Mouse (Mus musculus) kidney, adult 18-20 months (tissue): ENCODE measurements around the gene Kiz.

Experiments used
- DNase-seq: peaks from one replicate; pipeline ENCODE4 v3.0.0; 2021

Gene Kiz

GRCm38 (mm10) chr2:146985807-146986206 lies 130.1 kb downstream of the Kiz start:
- no peak for DNase-seq

GRCm38 (mm10) chr2:146986429-146986828 lies 130.8 kb downstream of the Kiz start:
- no peak for DNase-seq

- DNase-seq, result no peak
Observed at GRCm38 (mm10) chr2:147007265-147007664, 151.6 kb downstream of the Kiz start.

DNA sequence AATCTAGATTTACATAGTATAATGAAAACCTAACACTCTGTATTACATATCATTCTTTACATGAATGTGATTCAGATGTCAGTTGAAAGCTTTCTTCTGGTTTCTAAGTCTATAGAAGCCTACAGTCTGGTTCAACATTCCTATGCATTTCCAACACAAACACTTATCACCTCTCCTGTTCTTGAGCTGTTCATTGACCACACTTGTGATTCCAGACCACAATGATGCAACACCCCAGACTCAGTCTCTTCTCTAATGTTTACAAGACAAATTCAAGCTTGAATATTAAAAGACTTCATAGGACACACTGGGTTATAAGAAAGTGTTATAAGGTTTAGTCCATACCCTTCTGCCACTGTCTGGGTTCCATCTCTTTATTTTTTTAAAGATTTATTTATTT lies 153.4 kb downstream of the Kiz start:
- DNase-seq, result no peak

DNA sequence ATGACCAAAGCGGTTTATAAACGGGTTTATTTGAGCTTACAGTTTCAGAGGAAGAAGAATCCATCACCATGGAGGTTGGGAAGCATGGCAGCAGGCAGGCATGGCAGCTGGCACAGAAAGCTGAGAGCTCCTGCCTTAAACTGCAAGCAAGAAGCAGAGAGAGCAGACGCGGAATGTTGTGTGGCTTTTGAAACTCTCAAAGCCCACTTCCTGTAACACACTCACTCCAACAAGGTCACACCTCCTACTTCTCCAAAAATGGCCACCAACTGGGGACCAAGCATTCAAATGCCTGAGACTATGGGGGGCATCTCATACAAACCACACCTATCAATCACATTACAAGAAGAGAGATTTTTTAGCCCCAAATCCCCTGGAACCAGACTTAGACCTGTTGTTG lies 154.5 kb downstream of the Kiz start:
- DNase-seq, result no peak

DNA sequence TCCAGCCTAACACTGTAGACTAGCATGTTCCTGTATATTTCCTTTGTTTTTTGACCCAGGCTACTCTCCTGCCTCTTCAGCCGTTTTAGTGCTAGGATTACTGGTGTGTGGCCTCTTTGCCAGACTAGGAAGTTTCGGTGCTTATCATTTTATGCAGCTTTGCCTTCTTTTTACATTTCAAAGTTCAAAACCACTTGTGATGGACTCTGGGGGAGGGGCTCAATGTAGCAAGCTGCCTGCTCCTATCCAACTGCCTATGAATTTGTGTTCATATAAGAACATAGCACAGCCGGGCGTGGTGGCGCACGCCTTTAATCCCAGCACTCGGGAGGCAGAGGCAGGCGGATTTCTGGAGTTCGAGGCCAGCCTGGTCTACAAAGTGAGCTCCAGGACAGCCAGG lies 155.3 kb downstream of the Kiz start:
- no peak for DNase-seq

DNA sequence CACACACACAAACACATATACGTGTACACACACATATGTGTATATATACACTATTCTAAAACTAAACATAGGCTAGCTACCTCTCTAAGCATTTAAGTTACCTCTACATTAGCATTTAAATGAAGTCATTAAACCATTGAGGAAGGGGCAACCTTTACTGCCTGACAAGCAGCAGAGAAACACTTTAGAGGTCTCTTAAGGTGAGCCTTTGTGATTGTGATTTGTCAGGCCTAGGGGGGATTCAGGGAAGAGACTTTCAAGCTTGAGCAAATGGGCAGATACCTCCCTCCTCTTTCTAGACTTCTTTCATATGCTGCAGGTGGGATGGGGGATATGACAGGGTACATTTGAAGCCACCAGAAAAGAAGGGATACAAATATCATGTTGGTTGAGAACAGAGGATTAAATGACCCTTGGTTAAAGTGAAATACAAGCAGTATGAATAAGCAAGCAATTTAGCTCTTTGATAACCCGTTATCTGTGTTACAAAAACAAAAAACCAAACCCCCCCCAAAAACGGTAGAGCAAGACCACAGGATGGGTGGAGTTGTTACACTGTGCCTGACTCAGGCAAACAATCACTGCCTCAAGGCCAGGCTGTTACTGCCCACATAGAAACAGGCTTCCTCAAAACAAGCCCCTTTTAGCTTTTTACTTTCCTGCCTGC lies 155.9 kb downstream of the Kiz start:
- no peak for DNase-seq

- no peak for DNase-seq
Observed at GRCm38 (mm10) chr2:147012141-147012622, 156.5 kb downstream of the Kiz start.

GRCm38 (mm10) chr2:147012623-147013184 lies 157.0 kb downstream of the Kiz start, which contains the start of gene Xrn2:
TSS of gene Xrn2 (plus strand) at chr2:147012996.
- DNase-seq, result peak; percentile 97

GRCm38 (mm10) chr2:147013194-147013969 lies 157.7 kb downstream of the Kiz start:
- DNase-seq, result peak; percentile 76

DNA sequence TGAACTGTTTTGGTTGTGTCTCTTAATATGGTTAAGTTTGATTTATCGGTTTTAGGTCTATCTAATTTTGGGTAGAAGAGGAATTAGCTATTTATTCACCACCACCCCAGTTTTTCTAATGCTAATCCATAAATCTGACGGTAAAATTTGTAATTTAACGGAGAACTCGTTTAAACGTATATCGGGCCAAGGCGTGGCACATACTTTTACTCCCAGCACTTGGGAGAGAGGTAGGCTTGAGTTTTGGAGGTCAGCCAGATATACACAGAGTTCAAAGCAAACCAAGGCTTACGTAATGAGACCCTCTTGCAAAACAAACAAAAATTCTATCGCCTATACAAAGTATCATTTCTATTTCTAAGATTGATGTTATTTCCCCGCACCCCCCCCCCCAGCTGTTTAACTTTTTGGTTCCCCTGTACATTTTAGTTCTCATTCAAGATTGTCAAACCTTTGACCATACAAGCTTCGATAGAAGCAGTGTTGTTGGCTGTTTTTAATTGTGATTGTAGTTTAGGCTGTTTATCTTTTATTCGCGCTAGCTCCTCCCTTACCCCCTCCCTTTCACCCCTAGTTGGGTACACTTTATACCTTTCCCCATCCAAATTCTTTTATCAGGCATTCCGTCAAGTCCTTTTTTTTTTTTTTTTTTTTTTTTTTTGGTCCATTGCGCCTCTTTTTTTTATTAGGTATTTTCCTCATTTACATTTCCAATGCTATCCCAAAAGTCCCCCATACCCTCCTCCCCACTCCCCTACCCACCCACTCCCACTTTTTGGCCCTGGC lies 158.6 kb downstream of the Kiz start:
- no peak for DNase-seq
